Comparison of ENCODE assay signal across 14 mouse cellular contexts in the genomic region with DNA sequence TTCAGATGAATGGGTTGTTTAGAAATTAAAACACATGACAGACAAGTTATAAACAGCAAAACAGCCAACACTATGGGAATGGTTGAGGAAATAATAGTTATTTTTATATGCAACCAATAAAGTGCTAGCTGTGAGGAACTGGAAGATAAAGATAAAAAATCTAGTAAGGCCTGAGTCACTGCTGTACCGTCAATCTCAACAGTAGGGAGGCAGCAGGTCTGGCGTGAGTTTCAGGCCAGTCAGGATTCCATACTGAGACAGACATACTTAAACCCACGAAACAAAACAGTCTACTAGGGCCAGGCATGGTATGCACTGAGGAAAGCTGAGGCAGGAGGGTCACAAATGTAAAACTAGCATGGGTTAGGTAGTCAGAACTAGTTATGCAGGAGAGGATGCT. TPM values are rescaled to one million over a fixed set of nuclear protein-coding genes. Genes with fewer than 3 reads are reported as not detected.
DNase-seq lines count a peak whose midpoint lies in the region; ATAC-seq and TF ChIP-seq lines count a peak whose summit lies in the region.
"Had no signal": no experiment of that assay in that cellular context is flagged by ENCODE, and none has a peak within 500 bp of the region (broad histone marks: within the 10 kb centered on the region; RNA-seq: fewer than 3 reads in every experiment).

No protein-coding gene starts in this region.

- peaks cover 8% of the 10 kb centered on the region; the same call in 1 of the 2 replicates for H3K36me3 ChIP-seq in intestine, postnatal 0 days (ENCODE audit: control insufficient read depth, insufficient read depth)
- no peaks in the 10 kb centered on the region for H3K36me3 ChIP-seq in intestine, embryonic 16.5 days (ENCODE audit: control insufficient read depth, insufficient read depth, low read length)
- peaks cover 13% of the 10 kb centered on the region; the same call in 1 of the 2 replicates for H3K36me3 ChIP-seq in liver, embryonic 16.5 days (ENCODE audit: control insufficient read depth, insufficient read depth)

- no peak for TF ChIP-seq CTCF in intestine, postnatal 0 days (IDR thresholded peaks at IDR 0.05; ENCODE audit: low read depth)
- no peak for TF ChIP-seq CTCF in bone marrow, adult 2 months (IDR thresholded peaks at IDR 0.05; ENCODE audit: control insufficient read depth, insufficient read depth, low read length)

- no peaks in the 10 kb centered on the region for H3K27me3 ChIP-seq in intestine, postnatal 0 days (replicated peaks; ENCODE audit: control insufficient read depth, insufficient read depth, low read length)
- no peaks in the 10 kb centered on the region for H3K27me3 ChIP-seq in intestine, embryonic 16.5 days (replicated peaks; ENCODE audit: control insufficient read depth, insufficient read depth, low read length)
- no peaks in the 10 kb centered on the region for H3K27me3 ChIP-seq in liver, embryonic 16.5 days (ENCODE audit: control insufficient read depth, insufficient read depth, low read depth, low read length)
- H3K27me3 ChIP-seq: embryonic facial prominence, embryonic 13.5 days; forebrain, embryonic 15.5 days; hindbrain, embryonic 13.5 days; limb, embryonic 15.5 days; midbrain, embryonic 15.5 days; neural tube, embryonic 12.5 days had no signal

- no peaks in the 10 kb centered on the region for H3K9me3 ChIP-seq in intestine, postnatal 0 days (ENCODE audit: control insufficient read depth)
- no peaks in the 10 kb centered on the region for H3K9me3 ChIP-seq in intestine, embryonic 16.5 days (ENCODE audit: control insufficient read depth, low read length)
- no peaks in the 10 kb centered on the region for H3K9me3 ChIP-seq in liver, embryonic 16.5 days (replicated peaks; ENCODE audit: control insufficient read depth, low read length)
- H3K9me3 ChIP-seq: embryonic facial prominence, embryonic 13.5 days; forebrain, embryonic 15.5 days; hindbrain, embryonic 13.5 days; limb, embryonic 15.5 days; midbrain, embryonic 15.5 days; neural tube, embryonic 12.5 days had no signal

- H3K4me3 ChIP-seq in intestine, postnatal 0 days (ENCODE audit: low read depth, low read length), result no peak overlapping the region
- H3K4me3 ChIP-seq in intestine, embryonic 16.5 days (ENCODE audit: low read length), result no peak overlapping the region
- no peak overlapping the region for H3K4me3 ChIP-seq in bone marrow, adult 2 months (replicated peaks; ENCODE audit: control insufficient read depth, low read depth, low read length)
- no peak overlapping the region for H3K4me3 ChIP-seq in liver, embryonic 16.5 days (ENCODE audit: low read depth, low read length)
- H3K4me3 ChIP-seq: embryonic facial prominence, embryonic 13.5 days; forebrain, embryonic 15.5 days; hindbrain, embryonic 13.5 days; limb, embryonic 15.5 days; midbrain, embryonic 15.5 days; neural tube, embryonic 12.5 days had no signal

- no peak overlapping the region for H3K4me2 ChIP-seq in intestine, postnatal 0 days (replicated peaks; ENCODE audit: low read depth)
- no peak overlapping the region for H3K4me2 ChIP-seq in intestine, embryonic 16.5 days (ENCODE audit: low read depth, low read length)
- H3K4me2 ChIP-seq in liver, embryonic 16.5 days (ENCODE audit: low read depth, low read length), result peak overlapping the region; percentile 49
- H3K4me2 ChIP-seq: embryonic facial prominence, embryonic 13.5 days; forebrain, embryonic 15.5 days; hindbrain, embryonic 13.5 days; limb, embryonic 15.5 days; midbrain, embryonic 15.5 days; neural tube, embryonic 12.5 days had no signal

- TF ChIP-seq POLR2A in bone marrow, adult 2 months (IDR thresholded peaks at IDR 0.05; ENCODE audit: borderline replicate concordance, control insufficient read depth, low read depth, low read length), result no peak

- 71% methylated on average over 3 of the region's 3 CpGs for WGBS in intestine, postnatal 0 days
- WGBS in intestine, embryonic 16.5 days, result 79% methylated on average over 3 of the region's 3 CpGs
- WGBS in bone marrow, adult 2 months, result 58% methylated on average over 3 of the region's 3 CpGs
- WGBS in liver, embryonic 16.5 days (ENCODE audit: insufficient replicate concordance), result 35% methylated on average over 3 of the region's 3 CpGs

- H3K9ac ChIP-seq in intestine, postnatal 0 days (ENCODE audit: low read depth, low read length), result no peak overlapping the region
- H3K9ac ChIP-seq in intestine, embryonic 16.5 days (ENCODE audit: low read depth, low read length), result no peak overlapping the region
- peak overlapping the region; percentile 52 for H3K9ac ChIP-seq in liver, embryonic 16.5 days (ENCODE audit: low read depth, low read length)
- H3K9ac ChIP-seq: embryonic facial prominence, embryonic 13.5 days; forebrain, embryonic 15.5 days; hindbrain, embryonic 13.5 days; limb, embryonic 15.5 days; midbrain, embryonic 15.5 days; neural tube, embryonic 12.5 days had no signal

- no peak for ATAC-seq in intestine, postnatal 0 days
- ATAC-seq in intestine, embryonic 16.5 days, result no peak
- ATAC-seq in liver, embryonic 16.5 days (ENCODE audit: low read depth), result peak; percentile 64
- ATAC-seq: forebrain, embryonic 15.5 days; midbrain, embryonic 15.5 days had no signal

- DNase-seq in liver, result peak; percentile 53
- DNase-seq in kidney, adult 18-20 months, result no peak
- no peak for DNase-seq in spleen, postnatal 4 days (ENCODE audit: low spot score in 2 of 2)

- 0 out of 2 replicates have a peak overlapping the region, but pooled peaks have one; percentile 9 for H3K27ac ChIP-seq in intestine, postnatal 0 days (ENCODE audit: low read depth, low read length)
- H3K27ac ChIP-seq in intestine, embryonic 16.5 days (ENCODE audit: low read length), result no peak overlapping the region
- H3K27ac ChIP-seq in bone marrow, adult 2 months (ENCODE audit: control insufficient read depth, insufficient read depth, low read depth, low read length, poor library complexity), result 0 out of 2 replicates have a peak overlapping the region, but pooled peaks have one; percentile 38
- peak overlapping the region; percentile 94 for H3K27ac ChIP-seq in liver, embryonic 16.5 days (ENCODE audit: low read length)
- H3K27ac ChIP-seq: embryonic facial prominence, embryonic 13.5 days; forebrain, embryonic 15.5 days; hindbrain, embryonic 13.5 days; limb, embryonic 15.5 days; macrophage; midbrain, embryonic 15.5 days; neural tube, embryonic 12.5 days had no signal

- peaks cover 4% of the 10 kb centered on the region for H3K4me1 ChIP-seq in intestine, postnatal 0 days (replicated peaks; ENCODE audit: control insufficient read depth, insufficient read depth, low read length)
- H3K4me1 ChIP-seq in intestine, embryonic 16.5 days (ENCODE audit: control insufficient read depth, insufficient read depth, low read length), result 0 out of 2 replicates have a peak, but pooled peaks cover 1% of the 10 kb centered on the region
- H3K4me1 ChIP-seq in bone marrow, adult 2 months (ENCODE audit: control insufficient read depth, insufficient read depth, low read length), result peaks cover 1% of the 10 kb centered on the region; the same call in 1 of the 2 replicates
- H3K4me1 ChIP-seq in liver, embryonic 16.5 days (ENCODE audit: control insufficient read depth, low read depth, low read length), result peaks cover 68% of the 10 kb centered on the region
- H3K4me1 ChIP-seq: forebrain, embryonic 15.5 days; hindbrain, embryonic 13.5 days; midbrain, embryonic 15.5 days; neural tube, embryonic 12.5 days had no signal

RNA-seq across cellular contexts. Expression of a gene that starts 42.2 kb away (rescaled TPM):
- 6.4 and 7.8 TPM in 2 replicates for polyA plus RNA-seq in intestine, postnatal 0 days (2015; fragmentation: Nextera tagmentation; extraction: Ambion mirVana)
- 11.4 and 11.7 TPM in 2 replicates for polyA plus RNA-seq in intestine, embryonic 16.5 days (2015; fragmentation: Nextera tagmentation; extraction: Ambion mirVana)
- 3.3 and 9.8 TPM in 2 replicates for polyA plus RNA-seq in bone marrow, adult 2 months (2011; ENCODE audit: insufficient read depth, insufficient read length, low replicate concordance, missing spikeins)
- polyA plus RNA-seq in liver, embryonic 16.5 days (2015; fragmentation: Nextera tagmentation; extraction: Ambion mirVana), result 9.4 and 9.7 TPM in 2 replicates
